Mouse (Mus musculus): ENCODE results near the gene Med23. TPM values are rescaled to one million over a fixed set of nuclear protein-coding genes. Genes with fewer than 3 reads are reported as not detected.

Gene Med23
- polyA plus RNA-seq, 1 experiment from 2014 or later: 24.0 TPM

GRCm38 (mm10) chr10:24953876-24954275 lies 84.1 kb downstream of the Med23 start:
- Histone ChIP-seq H3K36me3 (ENCODE audit: insufficient read depth, low read length) (no peaks in the 10 kb centered on the region), H3K4me1 (ENCODE audit: insufficient read depth, low read length) (peaks cover 8% of the 10 kb centered on the region; the same call in 1 of the 2 replicates), H3K27ac (ENCODE audit: low read length) (no peak overlapping the region), H3K9ac (replicated peaks; ENCODE audit: low read length) (no peak overlapping the region), H3K4me3 (ENCODE audit: low read length) (no peak overlapping the region), H3K4me2 (replicated peaks; ENCODE audit: low read depth, low read length) (no peak overlapping the region), H3K27me3 (ENCODE audit: insufficient read depth, low read length) (peaks cover 15% of the 10 kb centered on the region), H3K9me3 (ENCODE audit: low read length) (no peaks in the 10 kb centered on the region)
- WGBS: 89% methylated on average over 6 of the region's 6 CpGs
- no peak for ATAC-seq (ENCODE audit: low FRiP score, low TSS enrichment)

- WGBS: 23% methylated on average over 15 of the region's 15 CpGs
- ATAC-seq (ENCODE audit: low FRiP score, low TSS enrichment): no peak; the same call in 1 of the 2 replicates
- H3K4me2 ChIP-seq (replicated peaks; ENCODE audit: low read depth, low read length): peak overlapping the region; percentile 35
- H3K36me3 ChIP-seq (ENCODE audit: insufficient read depth, low read length): no peaks in the 10 kb centered on the region
- H3K27ac ChIP-seq (ENCODE audit: low read length): no peak overlapping the region
- no peaks in the 10 kb centered on the region for H3K9me3 ChIP-seq (ENCODE audit: low read length)
- peaks cover 23% of the 10 kb centered on the region for H3K27me3 ChIP-seq (ENCODE audit: insufficient read depth, low read length)
- peaks cover 17% of the 10 kb centered on the region for H3K4me1 ChIP-seq (ENCODE audit: insufficient read depth, low read length)
- H3K4me3 ChIP-seq (ENCODE audit: low read length): peak overlapping the region; percentile 2; the same call in 1 of the 2 replicates
- H3K9ac ChIP-seq (replicated peaks; ENCODE audit: low read length): no peak overlapping the region
Measured at GRCm38 (mm10) chr10:24958280-24959042, 88.7 kb downstream of the Med23 start.

GRCm38 (mm10) chr10:24959043-24959916 lies 89.5 kb downstream of the Med23 start:
- WGBS: 32% methylated on average over 15 of the region's 15 CpGs
- Histone ChIP-seq H3K4me1 (ENCODE audit: insufficient read depth, low read length) (peaks cover 17% of the 10 kb centered on the region), H3K4me2 (replicated peaks; ENCODE audit: low read depth, low read length) (peak overlapping the region; percentile 35), H3K9me3 (ENCODE audit: low read length) (no peaks in the 10 kb centered on the region), H3K9ac (replicated peaks; ENCODE audit: low read length) (no peak overlapping the region), H3K36me3 (ENCODE audit: insufficient read depth, low read length) (no peaks in the 10 kb centered on the region), H3K4me3 (ENCODE audit: low read length) (peak overlapping the region; percentile 1; the same call in 1 of the 2 replicates), H3K27me3 (ENCODE audit: insufficient read depth, low read length) (peaks cover 23% of the 10 kb centered on the region), H3K27ac (ENCODE audit: low read length) (no peak overlapping the region)
- peak; percentile 83 for ATAC-seq (ENCODE audit: low FRiP score, low TSS enrichment)

GRCm38 (mm10) chr10:24961112-24961511 lies 91.3 kb downstream of the Med23 start:
- Histone ChIP-seq H3K9me3 (ENCODE audit: low read length) (no peaks in the 10 kb centered on the region), H3K4me3 (ENCODE audit: low read length) (no peak overlapping the region), H3K27ac (ENCODE audit: low read length) (no peak overlapping the region), H3K4me1 (ENCODE audit: insufficient read depth, low read length) (peaks cover 17% of the 10 kb centered on the region), H3K36me3 (ENCODE audit: insufficient read depth, low read length) (no peaks in the 10 kb centered on the region), H3K4me2 (replicated peaks; ENCODE audit: low read depth, low read length) (no peak overlapping the region), H3K9ac (replicated peaks; ENCODE audit: low read length) (no peak overlapping the region), H3K27me3 (ENCODE audit: insufficient read depth, low read length) (peaks cover 21% of the 10 kb centered on the region)
- ATAC-seq (ENCODE audit: low FRiP score, low TSS enrichment): no peak
- 46% methylated on average over 2 of the region's 2 CpGs for WGBS

- no peaks in the 10 kb centered on the region for H3K9me3 ChIP-seq (ENCODE audit: low read length)
- no peak overlapping the region for H3K9ac ChIP-seq (replicated peaks; ENCODE audit: low read length)
- H3K27ac ChIP-seq (ENCODE audit: low read length): no peak overlapping the region
- H3K4me3 ChIP-seq (ENCODE audit: low read length): no peak overlapping the region
- no peak overlapping the region for H3K4me2 ChIP-seq (replicated peaks; ENCODE audit: low read depth, low read length)
- WGBS: 68% methylated on average over 2 of the region's 2 CpGs
- H3K36me3 ChIP-seq (ENCODE audit: insufficient read depth, low read length): no peaks in the 10 kb centered on the region
- H3K27me3 ChIP-seq (ENCODE audit: insufficient read depth, low read length): peaks cover 18% of the 10 kb centered on the region
- peaks cover 17% of the 10 kb centered on the region for H3K4me1 ChIP-seq (ENCODE audit: insufficient read depth, low read length)
- no peak for ATAC-seq (ENCODE audit: low FRiP score, low TSS enrichment)
Measured at GRCm38 (mm10) chr10:24961889-24962288, 92.1 kb downstream of the Med23 start.

Small RNA genes within 50 kb of the gene (microRNA-seq; reads per million reads assigned to microRNA genes)
- gene Mir6905: not detected

Other genes with a start within 250 kb of the Med23 start
- gene Enpp1, start 157.8 kb upstream of the Med23 start, polyA plus RNA-seq (2015; fragmentation: Nextera tagmentation; extraction: Ambion mirVana): 4.6 and 5.0 TPM in 2 replicates
- gene Enpp3, start 27.2 kb upstream of the Med23 start, polyA plus RNA-seq (2015; fragmentation: Nextera tagmentation; extraction: Ambion mirVana): 4.4 and 6.7 TPM in 2 replicates
- 2.2 and 3.1 TPM in 2 replicates for gene Arg1, start 57.5 kb downstream of the Med23 start, polyA plus RNA-seq (2015; fragmentation: Nextera tagmentation; extraction: Ambion mirVana)

Measured in kidney, embryonic 16.5 days (tissue).